ENCODE assay signal across 16 mouse cellular contexts in the genomic region with DNA sequence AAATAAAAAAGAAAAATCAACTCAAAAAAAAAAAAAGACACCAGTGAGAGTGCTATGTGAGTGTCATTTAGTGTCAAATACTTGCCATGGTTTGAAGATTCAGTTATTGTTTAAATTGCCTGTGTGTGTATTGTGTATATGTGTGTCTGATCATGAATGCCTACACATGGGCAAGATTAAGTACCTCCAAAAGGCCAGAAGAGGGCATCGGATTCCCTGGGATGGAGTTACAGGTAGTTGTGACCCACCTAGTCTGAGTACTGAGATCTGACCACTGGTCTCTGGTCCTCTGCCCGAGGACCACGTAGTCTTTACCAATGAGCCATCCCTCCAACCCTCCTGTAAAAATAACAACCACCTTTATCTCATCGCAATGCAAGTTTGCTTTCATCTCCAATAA. TPM values are rescaled to one million over a fixed set of nuclear protein-coding genes. Genes with fewer than 3 reads are reported as not detected.
DNase-seq lines count a peak whose midpoint lies in the region; ATAC-seq and TF ChIP-seq lines count a peak whose summit lies in the region.
"Had no signal": no experiment of that assay in that cellular context is flagged by ENCODE, and none has a peak within 500 bp of the region (broad histone marks: within the 10 kb centered on the region; RNA-seq: fewer than 3 reads in every experiment).

No protein-coding gene starts in this region.

- TF ChIP-seq POLR2A in MEL (IDR thresholded peaks at IDR 0.05; ENCODE audit: control insufficient read depth in 1 of 2, insufficient read depth in 1 of 2, low read depth in 1 of 2, low read length in 2 of 2, poor library complexity in 1 of 2): no peak

- H3K4me3 ChIP-seq in layer of hippocampus, adult 2 months: no peak overlapping the region
- H3K4me3 ChIP-seq in midbrain, postnatal 0 days (ENCODE audit: low read depth, low read length): no peak overlapping the region
- H3K4me3 ChIP-seq in midbrain, embryonic 14.5 days (replicated peaks; ENCODE audit: low read depth, low read length): no peak overlapping the region
- no peak overlapping the region for H3K4me3 ChIP-seq in MEL (ENCODE audit: control insufficient read depth in 1 of 2, insufficient read depth in 1 of 2, low read depth in 2 of 2, low read length in 2 of 2)
- H3K4me3 ChIP-seq: embryonic facial prominence, embryonic 12.5 days; forebrain, embryonic 15.5 days; kidney, embryonic 15.5 days; limb, embryonic 13.5 days; neural tube, embryonic 12.5 days had no signal

- ATAC-seq in midbrain, postnatal 0 days (ENCODE audit: low FRiP score): no peak
- no peak for ATAC-seq in midbrain, embryonic 14.5 days (ENCODE audit: low FRiP score, low TSS enrichment)
- ATAC-seq: forebrain, embryonic 15.5 days; inflammation-experienced regulatory T-cells, adult 6 months had no signal

- TF ChIP-seq RAD21 in MEL (IDR thresholded peaks at IDR 0.05; ENCODE audit: low read depth, low read length): peak; percentile 69

- no peak overlapping the region for H3K4me2 ChIP-seq in midbrain, postnatal 0 days (ENCODE audit: low read depth, low read length, poor library complexity, severe bottlenecking)
- no peak overlapping the region for H3K4me2 ChIP-seq in midbrain, embryonic 14.5 days (ENCODE audit: low read length)
- H3K4me2 ChIP-seq: embryonic facial prominence, embryonic 12.5 days; forebrain, embryonic 15.5 days; kidney, embryonic 15.5 days; limb, embryonic 13.5 days; neural tube, embryonic 12.5 days had no signal

- TF ChIP-seq CTCF in layer of hippocampus, adult 2 months (conservative IDR thresholded peaks at IDR 0.05): peak; percentile 53
- peak; percentile 35; the same call in 1 of the 2 replicates for TF ChIP-seq CTCF in midbrain, postnatal 0 days (IDR thresholded peaks at IDR 0.05)
- TF ChIP-seq CTCF in MEL (IDR thresholded peaks at IDR 0.05 in 2 of 3, conservative IDR thresholded peaks at IDR 0.05 in 1 of 3; ENCODE audit: control insufficient read depth in 1 of 3, insufficient read depth in 1 of 3, low read depth in 2 of 3, low read length in 3 of 3, poor library complexity in 1 of 3, severe bottlenecking in 1 of 3): peak; percentile 42 to 64 (median 43)

- H3K27ac ChIP-seq in layer of hippocampus, adult 2 months: no peak overlapping the region
- no peak overlapping the region for H3K27ac ChIP-seq in midbrain, postnatal 0 days (ENCODE audit: low read depth, low read length)
- H3K27ac ChIP-seq in midbrain, embryonic 14.5 days (replicated peaks; ENCODE audit: low read depth, low read length): no peak overlapping the region
- no peak overlapping the region for H3K27ac ChIP-seq in MEL (ENCODE audit: control insufficient read depth, low read depth, low read length)
- H3K27ac ChIP-seq: embryonic facial prominence, embryonic 12.5 days; forebrain, embryonic 15.5 days; kidney, embryonic 15.5 days; limb, embryonic 13.5 days; neural tube, embryonic 12.5 days had no signal

- no peak overlapping the region for H3K9ac ChIP-seq in midbrain, postnatal 0 days (replicated peaks; ENCODE audit: low read length, poor library complexity, severe bottlenecking)
- no peak overlapping the region for H3K9ac ChIP-seq in midbrain, embryonic 14.5 days (replicated peaks; ENCODE audit: low read length)
- H3K9ac ChIP-seq in MEL (ENCODE audit: control insufficient read depth, low read depth, low read length, poor library complexity, severe bottlenecking): no peak overlapping the region
- H3K9ac ChIP-seq: embryonic facial prominence, embryonic 12.5 days; forebrain, embryonic 15.5 days; kidney, embryonic 15.5 days; limb, embryonic 13.5 days; neural tube, embryonic 12.5 days had no signal

- no peaks in the 10 kb centered on the region for H3K79me2 ChIP-seq in MEL (ENCODE audit: control insufficient read depth, insufficient read depth, low read length, poor library complexity)

- H3K27me3 ChIP-seq in midbrain, postnatal 0 days (ENCODE audit: insufficient read depth, low read length): no peaks in the 10 kb centered on the region
- no peaks in the 10 kb centered on the region for H3K27me3 ChIP-seq in midbrain, embryonic 14.5 days (ENCODE audit: control insufficient read depth, insufficient read depth, low read length)
- peaks cover 0 to 7% of the 10 kb centered on the region in 2 experiments; a peak in 2 of 4 replicates for H3K27me3 ChIP-seq in MEL (ENCODE audit: control insufficient read depth in 1 of 2, insufficient read depth in 2 of 2, low read length in 2 of 2)
- H3K27me3 ChIP-seq: embryonic facial prominence, embryonic 12.5 days; forebrain, embryonic 15.5 days; kidney, embryonic 15.5 days; limb, embryonic 13.5 days; neural tube, embryonic 12.5 days had no signal

- H3K4me1 ChIP-seq in midbrain, postnatal 0 days (ENCODE audit: insufficient read depth, low read length): no peaks in the 10 kb centered on the region
- no peaks in the 10 kb centered on the region for H3K4me1 ChIP-seq in midbrain, embryonic 14.5 days (ENCODE audit: control insufficient read depth, insufficient read depth, low read length)
- no peaks in the 10 kb centered on the region for H3K4me1 ChIP-seq in MEL (ENCODE audit: control insufficient read depth in 1 of 2, insufficient read depth in 2 of 2, low read length in 2 of 2)
- H3K4me1 ChIP-seq: embryonic facial prominence, embryonic 12.5 days; neural tube, embryonic 12.5 days had no signal

- no peaks in the 10 kb centered on the region for H3K36me3 ChIP-seq in midbrain, postnatal 0 days (ENCODE audit: insufficient read depth, low read length)
- H3K36me3 ChIP-seq in midbrain, embryonic 14.5 days (ENCODE audit: control insufficient read depth, insufficient read depth, low read length): no peaks in the 10 kb centered on the region
- no peaks in the 10 kb centered on the region for H3K36me3 ChIP-seq in MEL (ENCODE audit: control insufficient read depth in 1 of 2, insufficient read depth in 2 of 2, low read length in 2 of 2)
- H3K36me3 ChIP-seq: embryonic facial prominence, embryonic 12.5 days; forebrain, embryonic 15.5 days; kidney, embryonic 15.5 days; limb, embryonic 13.5 days; neural tube, embryonic 12.5 days had no signal

- 98% methylated on average over 4 of the region's 4 CpGs for WGBS in midbrain, postnatal 0 days
- 98% methylated on average over 4 of the region's 4 CpGs for WGBS in midbrain, embryonic 14.5 days

- no peak for TF ChIP-seq EP300 in MEL (IDR thresholded peaks at IDR 0.05; ENCODE audit: low read depth in 1 of 2, low read length in 2 of 2)

- no peaks in the 10 kb centered on the region for H3K9me3 ChIP-seq in midbrain, postnatal 0 days (ENCODE audit: low read length)
- H3K9me3 ChIP-seq in midbrain, embryonic 14.5 days (ENCODE audit: control insufficient read depth, low read length): no peaks in the 10 kb centered on the region
- H3K9me3 ChIP-seq in MEL (replicated peaks; ENCODE audit: insufficient read depth, low read length): no peaks in the 10 kb centered on the region
- H3K9me3 ChIP-seq: embryonic facial prominence, embryonic 12.5 days; forebrain, embryonic 15.5 days; kidney, embryonic 15.5 days; limb, embryonic 13.5 days; neural tube, embryonic 12.5 days had no signal

- no peak for DNase-seq in layer of hippocampus, adult 2 months (ENCODE audit: low spot score in 2 of 2)
- no peak for DNase-seq in layer of hippocampus, postnatal 25 days (ENCODE audit: extremely low spot score in 1 of 2, low spot score in 1 of 2)
- no peak for DNase-seq in midbrain, postnatal 0 days (ENCODE audit: low spot score)
- no peak for DNase-seq in midbrain, embryonic 14.5 days
- DNase-seq in MEL (ENCODE audit: low read depth, low spot score): peak; percentile 37
- no peak for DNase-seq in adrenal gland, postnatal 36 days
- no peak for DNase-seq in gastrocnemius, postnatal 25 days
- DNase-seq: cerebellum, adult 8-10 months; heart, adult 11 months; spleen, adult 18-20 months had no signal

TF ChIP-seq in MEL, 35 proteins besides CTCF, POLR2A, EP300 and RAD21:
- TF ChIP-seq ELF1 (IDR thresholded peaks at IDR 0.05; ENCODE audit: low read depth, low read length) (no peak), MEF2A (IDR thresholded peaks at IDR 0.05; ENCODE audit: extremely low read depth, insufficient replicate concordance, low read depth, low read length, poor library complexity, severe bottlenecking) (no peak), USF2 (IDR thresholded peaks at IDR 0.05; ENCODE audit: borderline replicate concordance in 1 of 2, insufficient read depth in 1 of 2, low read depth in 1 of 2, low read length in 2 of 2) (no peak), SMC3 (IDR thresholded peaks at IDR 0.05; ENCODE audit: low read depth, low read length) (peak; percentile 73), ZC3H11A (IDR thresholded peaks at IDR 0.05; ENCODE audit: low read depth, low read length) (peak; percentile 69), BHLHE40 (IDR thresholded peaks at IDR 0.05; ENCODE audit: borderline replicate concordance, low read depth, low read length) (no peak)

RNA-seq across cellular contexts. Expression of gene Amigo2, which starts 7.3 kb away (rescaled TPM):
- 10 to 100 TPM; 22.2 to 22.9 TPM for total RNA-seq in layer of hippocampus, adult 2 months (2021)
- 10 to 100 TPM; 19.5 to 21.0 TPM for total RNA-seq in layer of hippocampus, postnatal 25 days (2021)
- total RNA-seq in midbrain, postnatal 0 days (2014; rRNA removed): 21.8 and 22.4 TPM in 2 replicates
- 17.4 and 20.1 TPM in 2 replicates for polyA plus RNA-seq in midbrain, postnatal 0 days (2015; fragmentation: Nextera tagmentation; extraction: Ambion mirVana)
- polyA plus RNA-seq in midbrain, embryonic 14.5 days (2014; fragmentation: Nextera tagmentation; extraction: Ambion mirVana): 16.7 and 16.9 TPM in 2 replicates
- not detected in 2 replicates for total RNA-seq in MEL (2012; rRNA removed)
- polyA plus RNA-seq in MEL (2012; ENCODE audit: insufficient read depth in 1 of 2, insufficient read length in 2 of 2, low read depth in 1 of 2, low replicate concordance in 2 of 2, missing spikeins in 1 of 2): not detected
- total RNA-seq in adrenal gland, postnatal 36 days (2021): 10 to 100 TPM in 1 of 2 experiments, 1 to 10 TPM in 1; 7.0 to 12.0 TPM
- total RNA-seq in gastrocnemius, postnatal 25 days (2021): 1 to 10 TPM; 1.5 to 3.2 TPM

RNA-seq across cellular contexts. Expression of gene Pced1b, which starts 7.5 kb away (rescaled TPM):
- total RNA-seq in layer of hippocampus, adult 2 months (2021): 10 to 100 TPM in 1 of 2 experiments, 1 to 10 TPM in 1; 6.7 to 11.1 TPM
- total RNA-seq in layer of hippocampus, postnatal 25 days (2021): 1 to 10 TPM; 9.3 to 9.6 TPM
- 8.8 and 10.4 TPM in 2 replicates for total RNA-seq in midbrain, postnatal 0 days (2014; rRNA removed)
- polyA plus RNA-seq in midbrain, postnatal 0 days (2015; fragmentation: Nextera tagmentation; extraction: Ambion mirVana): 7.0 and 8.1 TPM in 2 replicates
- polyA plus RNA-seq in midbrain, embryonic 14.5 days (2014; fragmentation: Nextera tagmentation; extraction: Ambion mirVana): 4.7 and 5.7 TPM in 2 replicates
- total RNA-seq in MEL (2012; rRNA removed): 6.6 and 9.7 TPM in 2 replicates
- 10 to 100 TPM in 1 of 2 experiments, not detected in 1; 36.5 TPM for polyA plus RNA-seq in MEL (2012; ENCODE audit: insufficient read depth in 1 of 2, insufficient read length in 2 of 2, low read depth in 1 of 2, low replicate concordance in 2 of 2, missing spikeins in 1 of 2)
- total RNA-seq in adrenal gland, postnatal 36 days (2021): 10 to 100 TPM; 21.9 to 27.4 TPM
- total RNA-seq in gastrocnemius, postnatal 25 days (2021): 1 to 10 TPM in 1 of 2 experiments, under 1 TPM in 1; 0.87 to 1.2 TPM
